Mouse (Mus musculus) 3T3-L1 (cell line): ENCODE data around the gene Robo1.

Experiments used
- DNase-seq: peaks from one replicate; pipeline ENCODE4 v3.0.0-alpha.2; 2015; ENCODE audit warnings: low read depth, low spot score

Robo1 gene

DNA sequence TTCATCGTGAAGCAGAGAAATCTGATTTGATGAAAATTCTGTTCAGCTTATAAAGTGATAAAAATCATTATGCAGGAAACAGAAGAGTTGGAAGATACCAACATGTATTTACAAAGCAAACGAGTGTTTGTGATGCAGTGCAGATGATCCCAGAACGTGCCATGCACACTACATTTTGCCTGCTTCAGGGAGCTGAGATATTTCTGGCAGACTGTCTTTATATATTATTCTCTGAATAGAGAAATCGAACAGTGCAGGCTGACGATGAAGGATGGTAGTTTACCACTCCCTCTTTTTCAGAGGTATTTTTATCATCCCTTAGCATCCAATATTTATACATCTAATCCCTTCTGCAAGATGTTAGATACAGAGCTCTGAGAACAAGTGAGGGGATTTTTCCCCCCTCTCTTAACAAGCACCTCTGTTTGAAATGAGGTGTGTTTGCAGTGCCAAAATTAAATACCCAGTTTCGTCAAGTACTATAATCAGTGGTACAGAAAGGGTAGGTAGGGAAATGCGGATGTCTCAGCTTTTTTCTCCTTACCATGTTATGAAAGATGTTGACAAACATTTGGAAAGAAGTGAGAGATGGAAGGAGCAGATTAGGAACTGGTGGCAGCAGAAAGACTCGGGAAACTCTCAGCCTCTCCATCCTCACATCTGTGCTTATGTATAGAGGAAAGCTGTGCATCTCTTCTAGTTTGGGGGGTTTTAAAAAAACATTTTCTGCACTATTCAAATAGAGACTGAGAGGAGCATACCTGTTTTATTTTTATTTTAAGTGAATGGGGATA, at the start of gene Robo1:
Gene Robo1 (plus strand): TSS at position 770 of the 794 bp plus-strand sequence.
- no peak for DNase-seq

DNA sequence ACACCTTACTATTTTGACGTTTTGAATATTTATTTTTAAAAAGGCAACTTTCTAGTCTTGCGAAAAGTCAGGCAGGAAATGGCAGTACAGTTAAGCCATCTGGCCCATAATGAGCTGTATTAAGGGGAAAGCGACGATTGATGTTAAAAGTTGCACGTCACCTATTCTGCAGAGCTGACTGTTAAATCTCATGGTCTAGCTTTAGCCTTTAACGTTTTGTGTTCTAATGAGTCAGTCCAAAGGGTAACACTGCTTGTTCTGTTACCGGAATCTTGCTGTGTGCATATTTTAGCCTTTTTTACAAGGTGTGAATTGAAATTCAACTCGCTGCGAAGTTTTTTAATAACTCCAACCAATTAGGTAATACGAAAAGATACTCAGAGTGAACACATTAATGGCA, 40.3 kb upstream of the Robo1 start:
- no peak for DNase-seq

DNA sequence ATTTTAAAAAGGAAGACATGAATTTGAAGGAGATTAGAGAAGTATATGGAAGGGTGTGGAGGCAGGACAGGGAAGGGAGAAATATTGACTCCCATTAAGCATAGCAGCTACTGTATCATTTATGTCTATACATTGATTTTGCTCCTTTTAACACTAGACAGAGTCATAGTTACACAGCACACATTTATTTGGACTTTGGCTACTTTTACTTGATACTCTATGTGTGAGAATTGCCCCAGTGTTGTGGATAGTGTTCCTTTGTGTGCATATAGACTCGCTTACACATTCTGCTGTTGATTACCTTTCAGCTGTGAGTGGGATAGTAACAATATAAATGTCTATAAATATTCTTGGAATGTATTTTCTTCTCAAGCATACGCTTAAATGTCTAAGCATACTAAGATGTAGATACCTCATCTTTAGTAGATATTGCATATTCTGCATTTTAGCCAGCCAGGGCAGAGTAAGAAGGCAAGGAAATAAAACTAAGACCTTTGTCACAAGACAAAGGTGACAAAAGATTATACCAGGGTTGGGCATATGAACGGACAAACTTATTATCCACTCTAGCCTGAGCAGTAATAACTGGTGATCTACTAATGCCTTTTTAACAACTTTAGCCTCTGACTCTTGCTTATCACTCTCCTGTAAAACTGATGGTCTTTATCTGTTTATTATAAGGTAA, 31.6 kb upstream of the Robo1 start:
- DNase-seq: no peak

DNA sequence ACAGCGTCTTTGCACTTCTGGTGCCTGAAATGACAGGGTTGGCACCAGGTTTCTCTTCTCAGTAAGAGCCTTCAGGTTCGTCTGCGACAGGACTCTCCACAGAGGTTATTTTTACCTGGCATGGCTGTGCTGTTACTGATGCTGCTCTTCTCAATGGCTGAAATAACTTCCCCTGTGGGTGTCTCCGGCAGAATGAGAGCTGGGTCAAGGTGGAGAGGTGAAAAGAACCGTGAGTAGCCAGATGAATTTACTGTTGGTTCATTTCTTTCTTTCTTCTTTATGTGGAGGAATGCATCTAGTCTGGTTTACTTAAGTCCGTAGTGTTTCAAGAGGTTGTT, 194 bp downstream of the Robo1 start:
- DNase-seq: no peak

DNA sequence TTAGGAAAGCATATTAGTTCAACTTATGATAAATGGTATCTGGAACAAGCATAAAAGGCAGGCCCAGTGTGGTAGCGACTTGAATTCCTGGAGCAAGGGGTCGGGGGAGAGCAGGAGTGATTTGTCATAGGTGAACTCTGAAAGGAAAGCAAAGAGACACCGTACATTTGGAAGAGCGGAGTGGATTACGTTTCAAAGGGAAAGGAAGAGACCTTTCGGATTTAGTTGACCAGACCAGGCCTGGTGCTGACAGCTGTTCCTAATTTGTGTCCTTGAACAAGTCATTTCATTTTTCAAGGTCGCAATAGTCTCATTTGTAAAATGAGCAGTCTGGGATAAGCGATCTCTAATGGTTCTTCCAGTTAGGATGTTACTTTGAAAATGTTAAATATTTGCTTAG, 19.2 kb downstream of the Robo1 start:
- DNase-seq: no peak

DNA sequence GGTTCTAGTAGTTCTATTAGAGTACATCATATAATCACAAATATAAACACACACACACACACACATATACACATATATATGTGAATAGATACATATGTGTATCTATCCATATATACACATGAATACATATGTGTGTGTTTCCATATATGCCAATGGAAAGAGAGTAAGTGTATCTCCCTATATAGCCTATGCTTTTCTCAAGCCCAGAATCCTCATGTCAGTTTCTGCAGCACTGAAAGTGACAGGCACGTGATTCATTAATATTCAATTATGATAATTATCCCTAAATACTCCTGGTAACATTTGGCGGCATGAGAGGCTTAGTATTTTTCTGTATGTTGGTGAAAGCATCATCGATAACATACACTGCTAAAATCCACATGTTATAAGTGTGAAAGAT, 20.5 kb downstream of the Robo1 start:
- no peak for DNase-seq

DNA sequence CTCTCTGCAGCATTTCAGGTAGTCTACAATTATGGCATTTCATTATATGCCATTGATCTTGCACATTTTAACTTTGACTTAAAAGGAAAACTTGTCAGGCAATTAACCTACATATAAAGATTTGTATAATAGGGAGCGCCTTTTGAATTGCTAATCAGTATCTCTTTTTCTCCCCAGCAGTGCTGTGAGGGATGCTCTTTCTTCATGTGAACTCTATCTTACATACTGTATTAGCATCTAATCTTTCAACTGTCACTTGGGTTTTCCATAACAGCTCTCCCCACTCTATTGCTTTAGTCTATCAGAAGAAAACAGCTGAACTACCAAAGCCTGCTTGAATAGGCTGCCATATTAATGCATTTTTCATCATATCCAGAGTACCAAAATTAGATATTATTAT, 29.7 kb downstream of the Robo1 start:
- DNase-seq: no peak

DNA sequence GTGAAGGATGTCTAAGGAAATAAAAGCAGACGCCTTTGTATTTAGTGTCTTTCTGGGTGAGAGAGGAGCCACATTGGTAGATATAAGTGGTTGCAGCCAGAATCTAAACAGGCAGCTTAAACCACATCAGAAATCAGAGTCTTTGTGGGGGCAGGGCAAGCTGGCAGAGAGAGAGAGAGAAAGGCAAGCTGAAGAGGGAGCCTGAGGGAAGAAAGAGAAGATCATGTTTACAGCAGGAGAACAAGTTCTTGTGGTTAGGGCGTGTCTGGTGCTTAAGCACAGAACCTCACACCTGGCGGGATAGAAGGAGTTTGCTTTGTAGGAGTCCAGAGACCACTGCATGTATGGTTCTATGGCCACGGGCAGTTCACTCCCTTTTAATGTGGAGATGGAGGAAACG, 42.3 kb downstream of the Robo1 start:
- DNase-seq: no peak

DNA sequence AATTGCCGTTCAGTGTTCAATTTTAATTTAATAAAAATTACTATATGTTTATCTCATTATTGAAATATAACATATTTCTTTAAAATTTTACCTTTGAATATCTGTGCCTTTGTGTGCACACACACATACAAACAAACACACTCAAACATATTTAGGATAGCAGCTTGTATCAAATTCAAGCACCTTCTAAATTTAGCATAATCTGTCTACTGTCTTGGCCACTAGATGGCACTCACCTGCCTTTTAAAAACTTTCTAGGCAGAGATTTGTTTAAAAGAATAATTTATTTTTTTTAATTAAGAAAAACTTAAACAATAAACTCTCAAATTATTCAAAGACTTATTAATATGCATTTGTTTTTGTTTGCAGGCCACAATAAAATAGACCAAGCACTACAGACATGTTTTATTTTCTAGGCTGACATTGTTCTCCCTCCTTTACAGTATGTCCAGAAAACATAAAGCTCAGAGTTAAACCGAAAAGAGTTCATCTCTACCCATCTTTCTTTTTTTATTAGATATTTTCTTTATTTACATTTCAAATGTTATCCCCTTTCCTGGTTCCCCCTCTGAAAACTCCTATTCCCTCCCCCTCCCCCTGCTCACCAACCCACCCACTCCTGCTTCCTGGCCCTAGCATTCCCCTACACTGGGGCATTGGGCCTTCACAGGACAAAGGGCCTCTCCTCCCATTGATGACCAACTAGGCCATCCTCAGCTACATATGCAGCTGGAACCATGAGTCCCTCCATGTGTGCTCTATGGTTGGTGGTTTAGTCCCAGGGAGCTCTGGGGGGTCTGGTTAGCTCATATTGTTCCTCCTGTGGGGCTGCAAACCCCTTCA, 48.6 kb downstream of the Robo1 start:
- DNase-seq: peak; percentile 68

DNA sequence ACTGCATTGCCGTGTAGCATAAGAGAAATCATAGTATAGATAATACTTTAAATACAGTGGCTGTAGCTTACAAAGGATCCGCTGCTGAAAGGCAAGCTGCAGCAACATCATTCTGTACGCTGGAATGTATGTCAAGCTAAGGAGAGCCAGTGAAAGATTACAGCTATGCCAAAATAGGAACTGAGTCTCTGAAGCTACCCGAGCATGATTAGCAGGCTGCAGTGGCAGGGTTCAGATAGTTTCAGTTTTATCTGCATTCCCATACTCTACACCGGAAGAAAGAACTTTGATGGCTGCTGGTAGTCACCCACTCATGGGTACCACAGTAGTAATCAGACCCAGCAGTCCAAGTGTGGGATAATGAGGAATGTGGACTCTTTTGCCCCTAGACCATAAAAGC, 68.8 kb downstream of the Robo1 start:
- DNase-seq: no peak

DNA sequence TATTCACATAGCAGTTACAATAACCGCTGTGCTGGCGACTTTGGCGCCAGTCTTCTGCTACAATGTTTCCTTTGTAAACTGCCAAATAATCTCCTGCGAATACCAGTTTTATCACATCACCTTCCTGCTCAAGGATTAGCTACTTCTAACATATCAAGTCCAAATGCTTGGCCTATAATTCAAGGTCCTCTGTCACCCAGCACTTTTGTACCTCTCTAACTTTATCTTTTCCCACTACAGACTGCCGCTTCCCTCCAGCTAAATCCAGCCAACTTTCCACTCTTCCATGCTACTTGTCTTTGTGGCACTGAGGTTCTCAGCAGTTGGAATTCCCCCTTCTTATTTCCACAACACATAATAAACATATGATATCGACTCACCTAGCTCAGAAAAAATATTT, 73.7 kb downstream of the Robo1 start:
- no peak for DNase-seq

DNA sequence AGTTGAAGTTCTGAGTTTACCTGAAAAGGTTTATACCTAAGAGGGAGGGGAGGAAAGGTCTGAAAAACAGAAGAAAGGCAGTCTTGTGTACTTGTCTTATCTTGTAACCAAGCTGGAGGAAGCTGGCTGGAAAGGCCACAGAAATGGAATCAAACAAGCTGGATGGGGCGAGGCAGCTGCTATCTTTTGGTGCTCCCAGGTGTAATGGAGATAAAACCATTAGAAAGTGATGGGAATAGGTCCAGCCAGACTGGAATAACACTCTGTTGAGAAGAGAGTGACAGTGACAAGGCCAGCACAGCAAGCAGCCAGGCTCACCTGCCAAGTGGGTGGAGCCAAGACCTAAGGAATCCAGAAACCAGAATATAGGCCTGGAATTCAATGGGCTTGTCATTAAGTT, 75.5 kb downstream of the Robo1 start:
- DNase-seq: no peak

DNA sequence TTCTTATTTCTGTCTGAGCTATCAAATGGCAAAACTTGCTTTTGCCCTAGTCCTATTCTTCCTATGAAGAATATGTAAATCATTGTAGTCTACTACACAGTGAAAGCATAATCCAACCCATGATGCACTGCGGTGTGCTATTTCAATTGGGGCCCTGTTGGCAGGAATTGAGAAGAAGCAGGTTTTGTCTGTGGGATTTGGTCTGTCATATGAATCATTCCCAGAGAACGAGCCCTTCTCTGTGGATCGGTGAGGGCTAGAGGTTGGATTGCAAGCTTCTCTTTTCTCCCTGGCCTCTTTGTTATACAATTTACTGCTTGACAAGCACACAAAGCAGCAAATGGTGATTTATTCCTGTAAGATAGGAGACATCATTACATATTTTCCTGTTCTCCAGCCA, 85.4 kb downstream of the Robo1 start:
- DNase-seq: no peak

DNA sequence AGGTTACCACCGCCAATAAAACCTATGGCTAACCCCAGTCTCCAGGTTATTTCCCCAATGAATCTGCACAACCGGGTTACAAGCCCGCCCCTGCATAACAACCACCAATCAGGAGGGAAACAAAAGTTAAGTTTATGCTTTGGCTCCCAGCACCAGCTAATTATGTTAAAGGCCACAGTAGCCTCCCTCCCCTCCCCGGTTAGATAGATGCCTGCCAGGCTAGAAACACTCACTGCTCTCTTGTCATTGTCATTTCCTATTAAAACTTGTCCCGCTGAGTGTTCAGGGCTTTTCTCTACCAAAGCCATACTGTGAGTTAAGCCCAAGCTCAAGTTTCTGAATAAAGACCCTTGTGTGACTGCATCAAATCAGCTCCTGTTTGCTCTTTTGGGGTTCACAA, 90.7 kb downstream of the Robo1 start:
- no peak for DNase-seq

DNA sequence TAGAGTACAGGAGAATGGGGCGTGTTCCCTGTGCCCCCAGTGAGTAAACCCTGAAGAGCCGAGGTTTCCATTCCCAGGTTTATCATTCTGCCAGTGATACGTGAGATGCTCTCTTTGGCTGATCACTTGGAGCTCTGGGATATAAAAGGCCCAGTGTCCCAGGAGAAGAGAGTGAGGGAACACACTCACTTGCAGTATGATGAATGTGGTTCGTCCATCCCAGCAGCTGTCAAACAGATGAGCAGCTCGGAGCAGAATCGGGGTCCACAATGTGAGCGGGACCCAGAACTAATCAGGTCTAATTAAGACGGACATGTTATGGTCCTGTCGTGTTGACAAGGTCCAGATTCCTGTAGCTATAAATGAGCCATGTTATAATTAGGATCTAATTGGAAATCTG, 94.3 kb downstream of the Robo1 start:
- no peak for DNase-seq

DNA sequence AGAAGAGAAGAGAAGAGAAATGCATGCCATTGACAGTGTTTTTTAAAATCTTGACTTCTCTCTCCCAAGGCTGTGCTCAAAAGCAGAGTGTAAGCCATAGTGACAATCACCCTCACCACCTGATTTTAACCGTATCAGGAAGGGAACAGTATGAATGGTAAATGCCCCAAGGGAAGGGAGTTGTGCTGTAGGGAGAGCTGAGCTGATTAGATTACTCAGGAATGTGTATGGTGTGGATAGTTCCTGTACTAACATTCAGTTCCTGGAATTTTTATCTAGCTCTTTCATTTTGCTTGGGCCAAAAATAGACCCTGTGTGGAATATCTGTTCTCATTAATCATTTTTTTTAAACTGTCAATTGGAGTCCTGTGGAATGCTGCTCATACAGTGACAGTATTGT, 101.7 kb downstream of the Robo1 start:
- peak; percentile 48 for DNase-seq

DNA sequence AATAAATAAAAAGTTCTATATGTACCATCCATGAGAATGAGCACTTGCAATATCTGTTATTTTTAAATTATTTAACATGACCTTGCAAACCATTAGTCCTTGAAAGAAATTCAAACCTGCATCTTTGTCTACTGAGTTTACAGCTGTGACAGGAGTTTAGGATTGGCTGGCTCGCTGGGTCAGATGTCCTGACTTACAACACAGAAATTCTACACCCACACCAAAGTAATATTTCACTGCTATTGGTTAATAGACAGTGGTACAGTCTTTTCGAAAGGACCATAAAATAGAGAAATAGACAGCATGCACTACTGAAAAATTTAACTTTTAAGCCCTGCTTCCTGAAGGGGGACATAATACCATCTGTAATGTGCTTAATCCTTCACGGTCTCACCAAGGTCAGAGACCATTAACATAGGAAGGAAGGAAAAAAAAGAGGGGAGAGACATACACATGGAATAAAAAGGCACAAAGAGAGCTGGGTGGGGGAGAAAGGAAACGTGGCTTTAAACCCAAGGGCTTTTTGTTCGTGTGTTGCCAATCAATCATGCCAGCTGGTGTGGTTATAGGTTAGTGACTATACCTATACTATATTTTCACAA, 103.7 kb downstream of the Robo1 start:
- DNase-seq: no peak

DNA sequence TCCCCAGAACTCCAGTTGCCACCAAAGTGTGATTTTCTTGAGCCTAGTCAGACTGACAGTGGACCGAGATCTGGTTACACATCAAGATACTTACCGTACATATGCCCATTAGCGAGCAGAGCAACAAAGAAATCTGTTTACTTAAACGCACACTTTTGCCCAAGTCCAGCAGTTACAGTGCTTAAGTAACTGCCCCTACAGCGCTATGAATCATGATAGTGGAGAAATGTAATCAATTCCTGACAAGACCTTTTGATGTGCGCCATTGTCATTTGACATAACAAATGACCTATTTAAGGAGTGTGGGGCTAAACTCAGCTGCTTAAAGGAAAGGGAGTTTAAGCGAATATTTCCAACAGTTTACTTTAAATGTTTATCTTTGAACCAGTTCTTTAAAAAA, 104.8 kb downstream of the Robo1 start:
- DNase-seq: no peak

DNA sequence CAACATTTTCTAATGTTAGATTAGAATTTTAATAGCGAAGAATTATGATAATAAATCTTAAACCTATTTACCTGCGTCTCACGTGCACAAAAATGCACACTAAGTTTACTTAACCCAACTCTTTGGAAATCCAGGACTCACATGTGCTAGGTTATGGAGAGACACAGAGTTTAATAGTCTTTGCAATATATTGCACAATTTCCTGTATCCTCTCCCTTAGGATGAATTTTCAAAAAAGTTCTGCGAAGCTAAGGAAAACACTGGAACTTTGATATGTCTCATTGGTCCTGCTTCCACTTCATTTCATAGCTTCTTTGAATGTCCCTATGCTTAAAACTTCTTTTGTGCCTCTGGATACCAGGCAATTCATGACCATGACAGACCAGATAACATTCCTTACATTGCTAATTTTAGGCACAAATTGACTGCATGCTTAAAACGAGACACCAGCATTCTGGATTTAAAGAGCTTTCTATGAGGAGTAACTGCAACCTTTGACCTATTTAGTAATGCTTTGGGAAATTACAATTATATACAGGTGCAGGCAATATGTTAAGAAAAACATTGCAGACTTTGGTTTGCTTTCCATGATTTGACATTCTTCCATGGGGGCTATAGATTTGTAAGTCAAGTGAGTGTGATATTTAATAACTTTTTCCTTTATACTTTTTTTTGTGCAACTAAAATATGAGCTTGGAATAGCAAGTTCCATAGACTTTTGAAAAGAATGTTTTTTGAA, 111.4 kb downstream of the Robo1 start:
- no peak for DNase-seq

DNA sequence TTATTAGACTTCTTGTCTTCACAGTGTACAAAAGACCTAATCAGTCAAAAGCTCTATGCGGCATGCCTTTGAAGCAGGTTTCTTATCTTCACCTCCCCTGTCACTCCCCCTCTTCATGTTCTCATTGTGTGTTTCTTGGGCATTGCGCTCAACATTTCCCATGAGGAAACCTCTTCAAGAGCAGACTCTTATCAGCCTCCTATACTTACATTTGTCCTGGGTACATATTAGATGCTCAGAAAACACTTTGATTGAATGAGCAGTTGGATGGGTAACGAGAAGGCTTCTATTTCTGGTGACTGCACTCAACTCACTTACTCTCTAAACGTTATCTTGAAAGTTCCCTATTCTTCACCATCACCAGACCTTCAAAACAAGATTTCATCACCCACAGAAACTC, 114.3 kb downstream of the Robo1 start:
- DNase-seq: no peak

DNA sequence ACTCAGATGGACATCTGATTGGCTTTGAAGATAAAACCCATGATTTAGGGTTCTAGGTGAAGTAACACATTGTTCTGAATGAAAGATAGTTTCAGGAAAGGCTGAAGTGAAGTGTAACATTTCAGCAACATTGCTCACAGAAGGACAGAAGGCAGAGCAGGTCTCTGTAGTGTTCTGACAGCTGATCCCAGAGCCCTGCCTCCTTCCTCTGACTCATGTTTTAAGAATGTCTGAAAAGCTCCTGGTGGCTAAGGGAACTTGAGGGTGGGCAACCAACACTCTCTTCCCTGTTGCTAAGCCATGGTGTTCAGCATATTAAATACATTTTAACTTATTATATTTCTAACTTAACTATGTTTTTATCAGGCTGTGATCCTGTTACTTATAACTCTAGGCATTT, 126.3 kb downstream of the Robo1 start:
- DNase-seq: peak; percentile 55
